Mouse (Mus musculus): Measurements from ENCODE around the gene Itpr2. TPM values are rescaled to one million over a fixed set of nuclear protein-coding genes. Genes with fewer than 3 reads are reported as not detected.

Gene Itpr2
- total RNA-seq, 1 experiment from 2014 or later, result 123 TPM

GRCm38 (mm10) chr6:146438057-146438456, 64.0 kb downstream of the Itpr2 start:
- ATAC-seq (ENCODE audit: extremely low read depth, insufficient number of reproducible peaks, low FRiP score, poor library complexity, severe bottlenecking), result peak; percentile 93

- no peak for ATAC-seq (ENCODE audit: extremely low read depth, insufficient number of reproducible peaks, low FRiP score, poor library complexity, severe bottlenecking)
These were observed 65.0 kb downstream of the Itpr2 start for GRCm38 (mm10) chr6:146436916-146437496.

- ATAC-seq (ENCODE audit: extremely low read depth, insufficient number of reproducible peaks, low FRiP score, poor library complexity, severe bottlenecking), result no peak
These were observed 67.8 kb downstream of the Itpr2 start for GRCm38 (mm10) chr6:146434217-146434616.

DNA sequence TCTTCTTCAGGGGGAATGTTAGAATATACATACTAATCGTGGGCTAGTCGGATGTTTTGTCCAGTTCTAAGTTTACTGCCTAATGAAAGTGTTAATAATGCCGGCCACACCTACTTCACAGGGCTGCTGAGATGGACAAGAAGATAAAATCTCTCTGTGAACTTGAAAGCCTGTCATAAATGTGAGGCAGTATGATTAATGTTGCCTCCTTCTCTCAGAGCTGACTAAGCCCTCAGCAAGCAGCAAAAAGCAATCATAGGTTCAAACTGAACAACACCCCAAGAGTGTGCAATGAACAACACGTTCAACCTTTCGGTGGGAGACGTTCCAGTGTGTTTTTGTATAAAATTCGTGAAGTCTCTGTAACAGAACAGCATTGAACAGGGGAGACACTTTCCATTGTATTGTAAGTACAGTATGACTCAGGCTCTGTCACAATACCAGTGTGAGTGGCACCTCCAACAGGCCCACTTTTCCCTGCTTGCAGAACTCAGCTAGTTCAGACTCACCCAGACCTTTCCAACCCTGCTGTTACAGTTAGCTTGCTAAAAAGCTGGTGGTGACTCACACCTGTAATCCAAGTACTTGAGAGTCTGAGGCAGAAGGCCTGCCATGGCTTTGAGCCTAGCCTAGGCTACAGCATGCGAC, 69.7 kb downstream of the Itpr2 start:
- peak; percentile 49; the same call in 1 of the 2 replicates for ATAC-seq (ENCODE audit: extremely low read depth, insufficient number of reproducible peaks, low FRiP score, poor library complexity, severe bottlenecking)

- ATAC-seq (ENCODE audit: extremely low read depth, insufficient number of reproducible peaks, low FRiP score, poor library complexity, severe bottlenecking), result no peak
These were observed 70.2 kb downstream of the Itpr2 start for GRCm38 (mm10) chr6:146431777-146432176.

DNA sequence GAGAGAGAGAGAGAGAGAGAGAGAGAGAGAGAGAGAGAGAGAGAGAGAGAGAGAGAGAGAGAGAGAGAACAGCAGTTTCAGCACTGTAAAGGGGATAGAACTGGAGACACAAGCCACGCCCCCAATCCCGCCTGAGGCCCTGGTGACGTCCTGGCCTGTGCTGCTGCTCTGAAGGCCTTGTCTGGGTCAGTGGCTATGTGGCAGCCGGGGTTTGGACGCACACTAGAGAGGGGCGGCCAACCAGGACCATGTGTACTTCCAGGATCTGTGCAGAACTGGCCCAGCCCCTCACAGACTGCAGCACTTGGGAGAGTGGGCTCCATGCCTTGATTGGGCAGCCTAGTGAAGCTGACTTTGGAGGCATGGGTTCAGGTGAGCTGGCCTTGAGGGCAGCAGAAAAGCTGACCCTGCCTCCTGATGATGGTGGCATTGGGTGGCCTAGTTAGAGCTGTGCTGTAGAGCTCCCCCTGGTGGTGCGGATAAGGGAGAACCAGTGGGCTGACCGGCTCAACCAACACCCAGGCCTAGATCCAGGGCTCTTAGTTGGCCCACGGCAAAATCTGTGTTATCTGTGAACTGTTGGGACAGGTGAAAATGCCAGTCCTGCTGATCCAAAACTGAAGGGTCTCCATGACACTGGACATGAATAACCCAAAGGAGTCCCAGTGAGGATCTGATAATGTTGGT, 72.2 kb downstream of the Itpr2 start:
- peak; percentile 59 for ATAC-seq (ENCODE audit: extremely low read depth, insufficient number of reproducible peaks, low FRiP score, poor library complexity, severe bottlenecking)

DNA sequence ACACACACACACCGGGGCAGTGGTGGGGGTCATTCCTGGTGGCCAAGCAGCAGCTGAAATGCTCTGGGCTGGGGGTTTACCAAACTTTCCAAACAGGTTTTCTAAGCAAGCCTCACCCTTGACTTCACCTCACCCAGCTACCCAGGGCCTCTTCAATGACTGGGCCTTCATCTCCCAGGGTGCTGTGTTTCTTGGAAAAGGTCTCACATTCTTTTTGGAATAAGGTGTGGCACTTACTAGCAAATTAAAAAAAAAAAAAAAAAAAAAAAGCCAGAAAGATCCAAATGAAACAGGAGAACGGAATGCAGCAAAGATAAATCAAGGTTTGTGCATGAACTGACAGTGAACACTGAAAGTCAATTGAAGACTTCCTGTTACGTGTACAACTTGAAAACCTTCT, 77.2 kb downstream of the Itpr2 start:
- ATAC-seq (ENCODE audit: extremely low read depth, insufficient number of reproducible peaks, low FRiP score, poor library complexity, severe bottlenecking), result no peak

DNA sequence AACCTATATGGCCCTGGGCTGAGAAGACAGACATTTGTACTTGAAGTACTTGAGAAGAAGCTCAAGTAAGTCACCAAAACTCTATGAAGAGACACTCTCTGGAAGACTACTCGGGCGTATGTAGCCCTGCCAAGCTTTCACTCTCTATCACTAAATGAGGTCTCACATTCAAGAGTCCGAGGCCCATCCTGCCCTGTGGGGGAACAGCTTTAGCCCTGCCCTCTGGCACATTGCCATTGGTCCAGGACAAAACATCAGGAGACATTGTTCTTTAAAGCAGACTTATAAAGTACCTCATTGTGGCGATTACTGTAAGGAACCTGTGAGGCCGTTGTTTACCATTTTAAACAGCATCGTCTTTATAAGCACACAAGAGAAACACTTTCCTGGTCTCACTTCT, 77.7 kb downstream of the Itpr2 start:
- no peak for ATAC-seq (ENCODE audit: extremely low read depth, insufficient number of reproducible peaks, low FRiP score, poor library complexity, severe bottlenecking)

DNA sequence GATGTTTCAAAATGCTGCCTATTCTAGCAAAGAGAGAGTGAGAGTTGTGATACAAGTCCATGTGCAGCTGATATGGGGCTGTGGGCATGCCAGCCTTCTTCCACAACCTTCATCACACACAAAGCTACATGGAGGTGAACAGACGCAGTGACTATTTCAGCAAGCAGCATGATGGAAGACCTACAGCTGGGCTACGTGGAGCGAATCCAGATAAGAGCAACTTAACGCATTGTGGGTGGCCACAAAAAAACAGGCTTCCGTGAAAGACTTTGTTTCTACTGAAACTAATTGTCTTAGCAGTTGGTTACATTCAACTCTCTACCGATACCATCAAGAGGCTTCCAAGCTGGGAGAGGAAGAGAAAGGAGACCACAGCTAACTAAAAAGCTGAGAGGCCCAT, 81.3 kb downstream of the Itpr2 start:
- no peak for ATAC-seq (ENCODE audit: extremely low read depth, insufficient number of reproducible peaks, low FRiP score, poor library complexity, severe bottlenecking)

- no peak for ATAC-seq (ENCODE audit: extremely low read depth, insufficient number of reproducible peaks, low FRiP score, poor library complexity, severe bottlenecking)
These were observed 85.6 kb downstream of the Itpr2 start for GRCm38 (mm10) chr6:146416461-146416860.

DNA sequence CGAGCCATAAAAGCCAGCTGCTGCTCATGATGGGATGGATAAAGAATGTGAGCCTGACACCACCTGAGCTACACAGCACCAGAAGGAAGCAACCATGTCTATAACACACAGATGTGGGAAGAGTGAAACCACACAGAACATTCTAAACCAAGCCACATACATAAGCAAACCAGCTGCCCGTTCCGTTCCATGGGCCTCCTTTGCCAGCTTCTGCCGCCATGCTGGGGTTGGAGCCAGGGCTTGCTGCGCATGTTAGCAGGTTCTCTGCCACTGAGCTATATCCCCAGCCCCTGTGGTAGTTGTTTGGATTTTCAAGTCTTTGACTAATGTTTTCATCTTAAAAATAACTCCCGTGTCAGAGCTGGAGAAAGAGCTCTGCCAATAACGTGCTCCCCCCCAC, 87.9 kb downstream of the Itpr2 start:
- ATAC-seq (ENCODE audit: extremely low read depth, insufficient number of reproducible peaks, low FRiP score, poor library complexity, severe bottlenecking), result no peak

DNA sequence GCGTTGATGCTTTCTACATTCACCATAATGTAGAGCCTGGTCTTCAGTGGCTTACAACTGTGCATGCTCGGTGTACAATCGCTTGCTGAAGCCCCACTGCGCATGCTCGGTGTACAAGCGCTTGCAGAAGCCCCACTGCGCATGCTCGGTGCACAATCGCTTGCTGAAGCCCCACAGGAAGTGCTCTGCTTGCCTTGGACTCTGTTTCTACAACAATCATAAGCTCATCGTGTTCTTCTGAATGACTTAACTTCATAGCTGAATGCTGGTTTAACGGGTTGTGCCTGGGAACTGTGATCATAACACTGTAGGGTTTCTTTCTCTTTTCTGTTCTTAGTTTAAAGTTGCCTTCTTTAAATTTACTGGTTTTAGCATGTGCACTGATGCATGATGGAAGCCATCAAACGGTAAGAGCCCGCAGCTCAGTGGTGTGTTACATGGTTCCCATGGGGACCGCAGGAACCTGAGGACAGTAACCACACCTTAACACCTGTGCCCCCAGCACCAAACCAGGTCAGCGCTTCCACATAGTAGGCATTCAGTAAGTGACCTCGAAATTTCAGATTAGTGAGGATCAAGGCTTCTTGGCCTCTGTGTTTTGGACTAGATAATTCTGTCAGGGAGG, 90.5 kb downstream of the Itpr2 start:
- ATAC-seq (ENCODE audit: extremely low read depth, insufficient number of reproducible peaks, low FRiP score, poor library complexity, severe bottlenecking), result peak; percentile 44; the same call in 1 of the 2 replicates

GRCm38 (mm10) chr6:146410427-146410810, 91.6 kb downstream of the Itpr2 start:
- no peak for ATAC-seq (ENCODE audit: extremely low read depth, insufficient number of reproducible peaks, low FRiP score, poor library complexity, severe bottlenecking)

DNA sequence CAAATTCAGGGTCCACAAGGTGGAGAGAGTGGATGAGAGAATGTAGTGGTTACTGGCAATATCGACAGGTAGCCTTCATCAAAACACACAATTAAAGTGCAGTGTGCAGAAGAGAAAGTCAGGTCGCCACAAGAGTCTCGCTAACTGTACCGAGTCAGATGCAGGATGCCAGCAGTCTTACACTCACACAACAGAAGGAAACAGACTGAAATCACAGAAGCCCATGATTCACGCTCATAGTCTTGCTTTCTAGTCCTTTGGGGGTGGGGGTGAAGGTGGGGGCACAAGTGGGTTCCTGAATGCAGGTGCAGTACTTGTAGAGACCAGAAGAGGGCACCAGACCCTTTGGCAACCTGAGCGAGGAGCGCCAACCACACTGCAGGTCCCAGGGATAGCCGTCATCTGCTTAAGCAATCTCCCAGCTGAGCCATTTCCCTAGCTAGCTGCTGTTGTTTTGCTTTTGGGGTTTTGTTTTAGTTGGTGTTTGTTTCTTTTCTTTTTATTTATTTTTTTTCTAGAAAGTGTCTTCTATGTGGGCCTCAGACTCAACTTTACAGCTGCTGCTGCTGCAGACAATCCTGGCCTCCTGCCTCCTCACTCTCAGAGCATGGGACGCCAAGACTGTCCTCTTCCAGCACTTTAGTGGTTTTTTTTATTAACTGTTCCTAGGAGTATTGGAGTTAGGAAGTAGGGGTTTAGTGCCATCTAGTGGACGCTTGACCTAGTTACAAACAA, 92.2 kb downstream of the Itpr2 start:
- peak; percentile 83 for ATAC-seq (ENCODE audit: extremely low read depth, insufficient number of reproducible peaks, low FRiP score, poor library complexity, severe bottlenecking)

GRCm38 (mm10) chr6:146405380-146405779, 96.6 kb downstream of the Itpr2 start:
- ATAC-seq (ENCODE audit: extremely low read depth, insufficient number of reproducible peaks, low FRiP score, poor library complexity, severe bottlenecking), result peak; percentile 38; the same call in 1 of the 2 replicates

DNA sequence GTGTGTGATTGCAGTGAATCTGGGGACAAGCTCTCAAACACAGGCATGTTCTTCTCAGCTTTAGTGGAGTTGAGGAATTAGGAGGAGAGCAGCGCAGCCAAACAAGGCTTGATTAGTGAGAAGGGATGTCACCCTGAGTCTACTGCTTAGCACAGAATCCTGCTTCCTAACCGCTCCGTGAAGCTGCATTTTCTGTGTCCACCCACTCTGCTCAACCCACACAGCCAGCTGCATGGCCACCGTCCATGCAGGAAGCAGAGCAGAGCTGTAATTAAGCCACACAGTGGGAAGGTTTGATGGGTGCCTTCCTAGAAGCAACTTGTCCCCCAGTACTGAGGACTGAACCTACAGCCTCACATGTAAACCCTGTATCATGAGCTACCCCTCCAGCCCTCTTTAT, 97.1 kb downstream of the Itpr2 start:
- ATAC-seq (ENCODE audit: extremely low read depth, insufficient number of reproducible peaks, low FRiP score, poor library complexity, severe bottlenecking), result no peak

- no peak for ATAC-seq (ENCODE audit: extremely low read depth, insufficient number of reproducible peaks, low FRiP score, poor library complexity, severe bottlenecking)
These were observed 97.9 kb downstream of the Itpr2 start for GRCm38 (mm10) chr6:146404156-146404555.

GRCm38 (mm10) chr6:146402905-146403642, 98.9 kb downstream of the Itpr2 start:
- no peak for ATAC-seq (ENCODE audit: extremely low read depth, insufficient number of reproducible peaks, low FRiP score, poor library complexity, severe bottlenecking)

- peak; percentile 13; the same call in 1 of the 2 replicates for ATAC-seq (ENCODE audit: extremely low read depth, insufficient number of reproducible peaks, low FRiP score, poor library complexity, severe bottlenecking)
These were observed 104.2 kb downstream of the Itpr2 start for GRCm38 (mm10) chr6:146397803-146398202.

Measured in neutrophil, adult 5-6 weeks (primary cell).